Mouse (Mus musculus): ENCODE results near the gene Zswim4. TPM values are rescaled to one million over a fixed set of nuclear protein-coding genes. Genes with fewer than 3 reads are reported as not detected.

Zswim4 gene
- polyA plus RNA-seq, 1 experiment from 2014 or later = 6.3 TPM

DNA sequence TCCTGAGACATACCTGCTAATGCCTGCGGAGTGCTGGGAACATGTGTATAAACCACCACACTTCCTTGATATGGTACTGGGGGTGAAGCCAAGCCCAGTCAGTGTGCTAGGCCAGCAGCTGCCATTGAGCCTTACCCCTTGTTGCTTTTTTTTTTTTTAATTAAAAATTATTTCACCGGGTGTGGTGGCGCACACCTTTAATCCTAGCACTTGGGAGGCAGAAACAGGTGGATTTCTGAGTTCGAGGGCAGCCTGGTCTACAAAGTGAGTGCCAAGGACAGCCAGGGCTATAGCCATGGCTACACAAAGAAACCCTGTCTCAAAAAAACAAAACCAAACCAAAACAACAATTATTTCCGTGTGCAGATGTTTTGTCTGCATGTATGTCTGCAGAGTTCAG lies 31.8 kb downstream of the Zswim4 start:
- Histone ChIP-seq H3K9me3 (replicated peaks; ENCODE audit: control insufficient read depth, low read length) (no peaks in the 10 kb centered on the region), H3K4me2 (no peak overlapping the region), H3K36me3 (ENCODE audit: control insufficient read depth, insufficient read depth, low read length) (peaks cover 18% of the 10 kb centered on the region), H3K27me3 (ENCODE audit: control insufficient read depth, insufficient read depth, low read length) (no peaks in the 10 kb centered on the region), H3K27ac (ENCODE audit: low read depth, low read length) (no peak overlapping the region), H3K4me3 (ENCODE audit: low read depth, low read length) (no peak overlapping the region), H3K4me1 (ENCODE audit: control insufficient read depth, insufficient read depth, low read length) (peaks cover 40% of the 10 kb centered on the region), H3K9ac (ENCODE audit: low read depth, low read length) (no peak overlapping the region)
- whole genome bisulfite sequencing (ENCODE audit: insufficient replicate concordance) = 90% methylated on average over 5 of the region's 5 CpGs
- ATAC-seq (replicated peaks; ENCODE audit: insufficient number of reproducible peaks, low FRiP score, low TSS enrichment) = no peak

GRCm38 (mm10) chr8:84203975-84204772 lies 32.7 kb downstream of the Zswim4 start:
- H3K27me3 ChIP-seq (ENCODE audit: control insufficient read depth, insufficient read depth, low read length) = no peaks in the 10 kb centered on the region

DNA sequence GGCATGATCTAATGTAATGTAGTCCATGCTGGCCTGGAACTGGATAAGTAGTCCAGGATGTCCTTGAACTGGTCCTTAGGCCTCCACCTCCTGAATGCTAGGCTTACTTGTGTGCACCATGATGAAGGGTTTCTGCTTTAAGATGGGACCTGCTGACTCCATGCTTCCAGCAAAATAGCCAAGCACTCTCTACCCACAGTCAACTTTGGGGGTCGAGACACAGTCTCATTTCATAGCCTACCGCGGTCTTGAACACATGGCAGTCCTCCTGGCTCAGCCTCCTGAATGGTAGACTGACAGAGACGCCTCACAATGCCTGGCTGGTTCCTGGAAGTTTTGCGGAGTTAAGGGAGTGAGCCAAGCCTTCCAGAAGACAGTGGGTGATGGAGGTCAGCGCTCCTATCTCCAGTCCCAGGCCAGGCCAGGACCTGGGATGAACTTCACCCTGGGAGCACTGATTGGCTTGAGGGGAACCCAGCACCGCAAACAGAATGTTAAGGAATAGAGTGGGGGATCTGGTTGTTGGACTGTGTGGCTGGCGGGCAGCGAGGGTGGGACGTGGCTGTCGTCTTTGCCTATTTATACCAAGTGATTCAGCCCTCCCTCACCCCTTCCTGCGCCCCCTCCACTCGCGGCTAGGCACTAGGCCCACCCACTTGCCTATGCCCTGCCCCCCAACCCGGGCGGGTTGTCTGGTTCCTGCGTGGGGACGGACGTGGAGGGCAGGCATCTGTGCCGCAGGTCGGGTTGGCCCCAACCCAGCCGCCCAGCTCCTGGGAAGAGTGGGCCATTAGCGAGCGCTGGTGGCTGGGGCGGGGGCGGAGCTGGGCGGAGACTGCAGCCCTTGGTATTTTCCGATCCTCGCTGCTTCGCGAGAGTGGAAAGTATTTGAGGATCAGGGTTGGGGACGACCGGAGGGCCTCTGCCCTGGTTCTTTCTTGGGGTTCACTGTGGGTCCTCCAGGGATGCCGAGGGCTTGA lies 33.6 kb downstream of the Zswim4 start:
- peak; percentile 67 for ATAC-seq (replicated peaks; ENCODE audit: insufficient number of reproducible peaks, low FRiP score, low TSS enrichment)

More at GRCm38 (mm10) chr8:84203975-84204772, 32.7 kb downstream of the Zswim4 start:
- peak overlapping the region; percentile 96 for H3K9ac ChIP-seq (ENCODE audit: low read depth, low read length)
- peaks cover 48% of the 10 kb centered on the region for H3K4me1 ChIP-seq (ENCODE audit: control insufficient read depth, insufficient read depth, low read length)
- peaks cover 14% of the 10 kb centered on the region for H3K36me3 ChIP-seq (ENCODE audit: control insufficient read depth, insufficient read depth, low read length)
- WGBS (ENCODE audit: insufficient replicate concordance) = 45% methylated on average over 13 of the region's 13 CpGs
- peak overlapping the region; percentile 99 for H3K4me2 ChIP-seq
- H3K4me3 ChIP-seq (ENCODE audit: low read depth, low read length) = peak overlapping the region; percentile 77
- peak overlapping the region; percentile 98 for H3K27ac ChIP-seq (ENCODE audit: low read depth, low read length)
- no peaks in the 10 kb centered on the region for H3K9me3 ChIP-seq (replicated peaks; ENCODE audit: control insufficient read depth, low read length)
- no peak; the same call in 1 of the 2 replicates for ATAC-seq (replicated peaks; ENCODE audit: insufficient number of reproducible peaks, low FRiP score, low TSS enrichment)

DNA sequence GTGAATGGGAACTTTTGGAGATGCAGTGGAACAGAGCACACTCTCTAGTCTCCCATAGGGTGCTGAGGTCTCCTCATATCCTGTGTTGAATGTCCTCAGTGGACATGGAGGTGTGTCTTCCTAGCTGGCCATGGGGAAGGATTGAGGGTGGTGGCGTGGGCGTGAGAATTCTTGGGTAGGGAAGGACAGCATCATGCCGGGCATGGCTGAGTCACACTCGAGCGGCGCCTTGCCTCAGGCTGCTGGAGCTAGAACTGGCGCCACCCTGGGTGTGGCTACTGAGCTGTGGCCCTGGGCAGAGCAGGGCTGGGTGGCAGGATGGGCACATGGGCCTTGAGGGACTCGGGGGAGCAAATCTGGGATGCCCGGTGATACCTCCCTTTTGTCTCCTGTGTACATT lies 34.4 kb downstream of the Zswim4 start:
- Histone ChIP-seq H3K9me3 (replicated peaks; ENCODE audit: control insufficient read depth, low read length) (no peaks in the 10 kb centered on the region), H3K27me3 (ENCODE audit: control insufficient read depth, insufficient read depth, low read length) (no peaks in the 10 kb centered on the region), H3K27ac (ENCODE audit: low read depth, low read length) (peak overlapping the region; percentile 98), H3K9ac (ENCODE audit: low read depth, low read length) (peak overlapping the region; percentile 96), H3K36me3 (ENCODE audit: control insufficient read depth, insufficient read depth, low read length) (peaks cover 6% of the 10 kb centered on the region; the same call in 1 of the 2 replicates), H3K4me3 (ENCODE audit: low read depth, low read length) (peak overlapping the region; percentile 77), H3K4me2 (peak overlapping the region; percentile 99), H3K4me1 (ENCODE audit: control insufficient read depth, insufficient read depth, low read length) (peaks cover 57% of the 10 kb centered on the region)
- ATAC-seq (replicated peaks; ENCODE audit: insufficient number of reproducible peaks, low FRiP score, low TSS enrichment) = no peak
- WGBS (ENCODE audit: insufficient replicate concordance) = 81% methylated on average over 9 of the region's 9 CpGs

More for the DNA sequence above, 33.6 kb downstream of the Zswim4 start:
- Histone ChIP-seq H3K36me3 (ENCODE audit: control insufficient read depth, insufficient read depth, low read length) (peaks cover 6% of the 10 kb centered on the region), H3K27me3 (ENCODE audit: control insufficient read depth, insufficient read depth, low read length) (no peaks in the 10 kb centered on the region), H3K4me2 (peak overlapping the region; percentile 99), H3K9me3 (replicated peaks; ENCODE audit: control insufficient read depth, low read length) (no peaks in the 10 kb centered on the region), H3K4me3 (ENCODE audit: low read depth, low read length) (peak overlapping the region; percentile 77), H3K9ac (ENCODE audit: low read depth, low read length) (peak overlapping the region; percentile 96), H3K4me1 (ENCODE audit: control insufficient read depth, insufficient read depth, low read length) (peaks cover 57% of the 10 kb centered on the region), H3K27ac (ENCODE audit: low read depth, low read length) (peak overlapping the region; percentile 98)
- 7% methylated on average over 34 of the region's 34 CpGs for WGBS (ENCODE audit: insufficient replicate concordance)

GRCm38 (mm10) chr8:84201545-84202245 lies 35.2 kb downstream of the Zswim4 start:
- WGBS (ENCODE audit: insufficient replicate concordance) = 45% methylated on average over 15 of the region's 15 CpGs
- H3K4me2 ChIP-seq = peak overlapping the region; percentile 99
- no peak for ATAC-seq (replicated peaks; ENCODE audit: insufficient number of reproducible peaks, low FRiP score, low TSS enrichment)
- peak overlapping the region; percentile 98 for H3K27ac ChIP-seq (ENCODE audit: low read depth, low read length)
- no peaks in the 10 kb centered on the region for H3K27me3 ChIP-seq (ENCODE audit: control insufficient read depth, insufficient read depth, low read length)
- H3K36me3 ChIP-seq (ENCODE audit: control insufficient read depth, insufficient read depth, low read length) = peaks cover 6% of the 10 kb centered on the region; the same call in 1 of the 2 replicates
- peaks cover 55% of the 10 kb centered on the region for H3K4me1 ChIP-seq (ENCODE audit: control insufficient read depth, insufficient read depth, low read length)
- peak overlapping the region; percentile 96 for H3K9ac ChIP-seq (ENCODE audit: low read depth, low read length)
- H3K4me3 ChIP-seq (ENCODE audit: low read depth, low read length) = peak overlapping the region; percentile 77
- no peaks in the 10 kb centered on the region for H3K9me3 ChIP-seq (replicated peaks; ENCODE audit: control insufficient read depth, low read length)

DNA sequence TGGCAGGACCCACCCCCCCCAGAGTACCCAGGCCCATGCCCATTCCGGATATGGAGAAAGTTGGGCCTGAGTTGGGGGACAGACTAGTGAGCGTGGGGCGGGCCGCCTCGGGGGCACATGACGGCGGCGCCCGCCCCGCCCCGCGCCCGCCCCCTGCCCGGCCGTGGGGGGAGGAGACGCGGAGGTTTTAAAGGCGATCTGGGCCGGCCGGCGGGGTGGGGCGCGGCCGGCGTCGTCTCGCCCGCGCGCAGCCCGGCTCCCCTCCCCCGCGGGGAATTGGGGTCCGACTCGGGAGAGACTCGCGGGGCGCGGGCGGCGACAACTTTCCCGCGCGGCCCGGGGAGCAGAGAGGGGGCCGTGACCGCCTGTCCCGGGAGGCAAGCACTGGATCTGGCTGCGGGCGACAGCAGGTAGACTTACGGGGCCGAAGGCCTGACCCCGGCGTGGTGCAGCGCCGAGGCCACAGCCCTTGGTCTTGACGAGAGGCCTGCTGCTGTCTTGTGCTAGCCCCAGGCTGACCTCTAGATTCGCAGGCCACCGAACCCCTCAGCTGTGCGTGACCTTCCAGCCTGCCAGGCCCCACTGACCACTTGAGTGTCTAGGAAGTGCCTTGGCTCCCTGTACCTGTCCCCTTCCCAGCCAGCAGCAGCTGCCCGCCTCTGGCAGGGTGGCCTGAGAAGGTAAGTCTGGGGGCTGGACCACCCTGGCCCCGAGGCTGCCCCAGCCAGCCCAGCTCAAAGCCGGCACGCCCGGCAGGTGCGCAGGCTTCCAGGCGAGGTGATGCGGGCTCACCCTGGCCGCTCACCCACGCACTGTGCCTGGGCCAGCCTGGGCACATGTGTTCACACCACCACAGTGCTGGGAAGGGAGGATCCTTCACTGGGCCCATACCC lies 36.0 kb downstream of the Zswim4 start:
- peaks cover 55% of the 10 kb centered on the region for H3K4me1 ChIP-seq (ENCODE audit: control insufficient read depth, insufficient read depth, low read length)
- H3K9me3 ChIP-seq (replicated peaks; ENCODE audit: control insufficient read depth, low read length) = no peaks in the 10 kb centered on the region
- peaks cover 4% of the 10 kb centered on the region; the same call in 1 of the 2 replicates for H3K36me3 ChIP-seq (ENCODE audit: control insufficient read depth, insufficient read depth, low read length)
- H3K27me3 ChIP-seq (ENCODE audit: control insufficient read depth, insufficient read depth, low read length) = no peaks in the 10 kb centered on the region
- peak overlapping the region; percentile 77 for H3K4me3 ChIP-seq (ENCODE audit: low read depth, low read length)
- peak overlapping the region; percentile 98 for H3K27ac ChIP-seq (ENCODE audit: low read depth, low read length)
- WGBS (ENCODE audit: insufficient replicate concordance) = 3% methylated on average over 55 of the region's 70 CpGs
- H3K9ac ChIP-seq (ENCODE audit: low read depth, low read length) = peak overlapping the region; percentile 96
- peak; percentile 37 for ATAC-seq (replicated peaks; ENCODE audit: insufficient number of reproducible peaks, low FRiP score, low TSS enrichment)
- H3K4me2 ChIP-seq = peak overlapping the region; percentile 99

- Histone ChIP-seq H3K4me1 (ENCODE audit: control insufficient read depth, insufficient read depth, low read length) (peaks cover 55% of the 10 kb centered on the region), H3K4me2 (peak overlapping the region; percentile 99), H3K27ac (ENCODE audit: low read depth, low read length) (peak overlapping the region; percentile 98), H3K27me3 (ENCODE audit: control insufficient read depth, insufficient read depth, low read length) (no peaks in the 10 kb centered on the region), H3K9me3 (replicated peaks; ENCODE audit: control insufficient read depth, low read length) (no peaks in the 10 kb centered on the region), H3K4me3 (ENCODE audit: low read depth, low read length) (peak overlapping the region; percentile 77), H3K9ac (ENCODE audit: low read depth, low read length) (peak overlapping the region; percentile 96), H3K36me3 (ENCODE audit: control insufficient read depth, insufficient read depth, low read length) (peaks cover 4% of the 10 kb centered on the region; the same call in 1 of the 2 replicates)
- ATAC-seq (replicated peaks; ENCODE audit: insufficient number of reproducible peaks, low FRiP score, low TSS enrichment) = no peak
- WGBS (ENCODE audit: insufficient replicate concordance) = 23% methylated on average over 8 of the region's 8 CpGs
Measured at GRCm38 (mm10) chr8:84200126-84200555, 36.7 kb downstream of the Zswim4 start.
